Mouse (Mus musculus) right cerebral cortex, postnatal 10 days (tissue): ENCODE data around the gene Srrd.
"Not testable (repeated sequence)": the region's sequence is repeated elsewhere in the genome, so short reads cannot be mapped to it uniquely, and the experiment has no call there.

Experiments
- DNase-seq, 2 experiments: peaks; one replicate each; pipeline ENCODE4 v3.0.0; 2021; ENCODE audit warnings: low spot score in 2 of 2

Srrd gene

GRCm38 (mm10) chr5:112319343-112319742 is 23.5 kb downstream of the Srrd start:
- not testable (repeated sequence) for DNase-seq

GRCm38 (mm10) chr5:112317328-112317727 is 25.5 kb downstream of the Srrd start:
- no peak for DNase-seq

- no peak for DNase-seq
Measured at GRCm38 (mm10) chr5:112316468-112316867, 26.4 kb downstream of the Srrd start.

DNA sequence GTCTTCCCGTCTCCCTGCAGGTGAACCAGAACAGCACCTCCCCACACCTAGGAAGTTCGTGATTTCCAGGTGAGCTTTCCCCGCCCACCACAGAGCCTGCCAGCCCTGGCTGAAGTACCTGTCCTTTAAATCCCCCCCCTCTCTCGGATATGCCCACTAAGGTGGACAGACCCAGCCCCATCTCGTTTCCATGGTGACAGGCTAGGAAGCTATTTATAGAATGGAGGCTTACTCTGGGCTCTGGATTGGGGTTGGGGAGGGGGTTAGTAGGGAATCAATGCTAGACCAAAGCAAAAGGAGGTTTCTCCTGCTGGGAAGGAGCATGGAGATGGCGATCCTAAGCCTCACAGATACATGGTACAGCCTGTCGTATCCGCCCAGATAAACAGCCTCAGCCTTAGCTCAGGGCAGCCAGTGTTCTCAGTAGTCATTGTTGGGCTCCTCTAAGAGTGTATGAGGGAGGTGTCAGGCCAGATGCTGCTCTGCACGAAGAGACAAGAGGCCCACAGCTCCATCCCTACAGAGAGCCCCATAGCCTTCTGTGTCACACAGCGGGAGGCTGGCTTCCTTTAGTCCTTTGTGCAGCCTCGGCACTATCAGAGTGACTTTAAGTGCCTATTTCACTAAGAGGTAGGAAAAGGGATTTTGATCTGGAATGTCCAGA is 29.5 kb downstream of the Srrd start:
- DNase-seq = no peak

- DNase-seq = no peak
Measured at GRCm38 (mm10) chr5:112305842-112306241, 37.0 kb downstream of the Srrd start.

DNA sequence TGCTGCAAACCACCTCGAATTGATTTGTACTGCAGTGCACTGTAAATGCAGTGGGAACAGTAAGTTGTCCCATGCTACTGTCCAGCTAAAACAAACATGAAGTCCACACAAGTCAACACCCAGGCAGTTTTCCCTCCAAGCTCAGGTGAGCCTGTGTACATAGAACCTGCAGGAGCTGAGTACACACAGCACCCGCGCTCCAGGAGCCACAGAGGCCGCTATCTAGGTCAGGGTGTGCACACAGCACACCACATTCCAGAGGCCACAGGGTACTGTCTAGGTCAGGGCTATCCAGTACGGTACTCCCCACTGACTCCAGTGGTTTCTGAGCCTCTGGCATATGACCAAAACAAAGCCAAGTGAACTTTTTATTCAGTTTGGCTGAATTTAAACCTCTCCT is 40.5 kb downstream of the Srrd start:
- no peak for DNase-seq

- DNase-seq = no peak
Measured at GRCm38 (mm10) chr5:112301694-112302093, 41.1 kb downstream of the Srrd start.

GRCm38 (mm10) chr5:112300721-112301308 is 42.0 kb downstream of the Srrd start:
- DNase-seq = no peak

- no peak for DNase-seq
Measured at GRCm38 (mm10) chr5:112300112-112300511, 42.7 kb downstream of the Srrd start.

DNA sequence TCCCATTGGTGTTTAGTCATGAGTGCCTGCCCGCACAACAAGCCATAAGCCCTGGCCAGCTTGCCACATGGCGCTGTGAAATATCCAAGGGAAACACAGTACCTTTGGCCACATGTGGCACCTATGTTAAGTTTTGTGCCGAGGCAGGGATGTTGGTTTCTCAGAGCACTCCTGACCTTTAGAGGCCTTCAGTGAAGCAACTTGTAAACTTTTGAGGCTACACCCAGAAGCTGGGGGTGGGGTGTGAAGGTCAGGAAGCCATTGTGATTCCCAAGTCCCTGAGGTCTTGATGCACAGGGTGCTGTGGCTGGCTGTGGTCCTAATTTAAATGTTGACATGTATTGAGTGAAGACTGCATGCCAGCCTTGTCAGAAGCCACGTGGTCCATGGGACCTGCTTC is 43.4 kb downstream of the Srrd start:
- DNase-seq = no peak

GRCm38 (mm10) chr5:112298226-112298988 is 44.4 kb downstream of the Srrd start:
- DNase-seq = no peak

- no peak for DNase-seq
Measured at GRCm38 (mm10) chr5:112297257-112297656, 45.6 kb downstream of the Srrd start.

GRCm38 (mm10) chr5:112296404-112297181 is 46.2 kb downstream of the Srrd start:
- no peak for DNase-seq

- DNase-seq = no peak
Measured at GRCm38 (mm10) chr5:112295564-112295963, 47.3 kb downstream of the Srrd start.

GRCm38 (mm10) chr5:112295162-112295561 is 47.7 kb downstream of the Srrd start:
- no peak for DNase-seq

DNA sequence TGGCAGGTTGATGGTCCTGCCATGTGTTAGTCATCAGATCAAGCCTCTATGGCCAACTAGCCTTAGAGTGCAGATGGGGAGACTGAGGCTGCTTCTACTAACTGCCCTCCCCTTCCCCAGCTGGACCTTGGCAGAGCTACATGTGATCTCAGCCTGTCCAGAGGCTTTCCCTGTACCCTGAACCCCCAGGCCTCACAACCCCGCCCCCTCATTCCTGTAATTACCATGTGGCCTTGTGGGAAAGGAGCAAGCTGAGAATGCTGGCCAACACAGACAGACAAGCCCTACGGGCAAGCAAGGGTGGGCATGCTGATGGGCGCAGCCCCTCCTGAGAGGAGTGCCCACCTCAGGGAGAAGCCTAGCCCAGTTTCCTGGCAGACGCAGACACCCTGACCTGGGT is 48.1 kb downstream of the Srrd start:
- no peak for DNase-seq

- DNase-seq = no peak
Measured at GRCm38 (mm10) chr5:112293800-112294199, 49.0 kb downstream of the Srrd start.

- DNase-seq = no peak
Measured at GRCm38 (mm10) chr5:112292343-112292980, 50.4 kb downstream of the Srrd start.

DNA sequence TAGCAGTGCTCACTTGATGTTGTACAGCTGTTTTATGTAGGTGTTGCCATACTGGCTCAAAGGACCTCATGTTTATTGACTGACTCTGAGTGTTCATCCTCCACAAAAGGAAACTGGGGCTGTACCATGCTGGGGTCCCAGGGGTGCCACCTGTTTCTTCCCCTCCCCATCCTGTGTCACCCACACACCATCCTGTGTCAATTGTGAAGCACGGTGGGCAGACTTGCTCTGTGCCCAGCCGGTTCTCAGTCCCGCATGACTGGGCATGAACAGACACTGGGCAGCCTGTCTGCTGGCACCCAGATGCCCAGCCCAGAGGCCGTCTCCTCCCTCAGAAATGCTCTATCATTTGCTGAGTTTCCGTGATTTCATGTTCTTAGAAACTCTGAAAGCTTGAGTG is 51.0 kb downstream of the Srrd start:
- DNase-seq = no peak

DNA sequence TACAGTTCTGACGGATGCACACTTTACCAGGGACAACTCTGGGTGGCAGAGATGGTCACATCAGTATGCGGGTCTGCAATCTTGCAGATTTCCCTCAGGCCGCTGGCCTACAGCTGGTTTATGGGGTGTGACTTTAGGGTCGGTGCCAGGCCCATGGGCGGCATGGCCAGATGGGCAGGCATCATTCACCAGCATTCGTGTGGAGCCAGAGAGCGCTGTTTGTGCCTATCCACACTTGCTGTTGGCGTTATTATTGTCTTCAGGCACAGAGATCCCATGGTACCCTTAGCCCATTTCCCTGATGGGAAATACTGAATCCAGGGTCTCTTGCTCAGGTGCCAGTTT is 52.3 kb downstream of the Srrd start:
- no peak for DNase-seq

GRCm38 (mm10) chr5:112289819-112290535 is 52.9 kb downstream of the Srrd start:
- DNase-seq = no peak
